Mouse (Mus musculus): Measurements from ENCODE around the gene Rps11. TPM values are rescaled to one million over a fixed set of nuclear protein-coding genes. Genes with fewer than 3 reads are reported as not detected.
A peak's percentile ranks its signal among the peaks of the same experiment; 100 is the strongest.
"Not testable (repeated sequence)": the region's sequence is repeated elsewhere in the genome, so short reads cannot be mapped to it uniquely, and the experiment has no call there.

Gene Rps11
- total RNA-seq, 2 experiments from 2014 or later: 413 to 448 TPM

GRCm38 (mm10) chr7:45133446-45134159, 9.4 kb upstream of the Rps11 start:
- DNase-seq: no peak

- no peak for DNase-seq
Measured at GRCm38 (mm10) chr7:45131850-45132249, 7.6 kb upstream of the Rps11 start.

GRCm38 (mm10) chr7:45129776-45130512, 5.7 kb upstream of the Rps11 start:
- no peak for DNase-seq

GRCm38 (mm10) chr7:45129318-45129717, 5.1 kb upstream of the Rps11 start:
- peak; percentile 51 for DNase-seq

GRCm38 (mm10) chr7:45128624-45129246, 4.5 kb upstream of the Rps11 start, which contains the start of gene Rpl13a:
Gene Rpl13a, minus strand, starts transcription at chr7:45128761.
- DNase-seq: peak; percentile 99

- DNase-seq: no peak
Measured at GRCm38 (mm10) chr7:45127700-45128224, 3.5 kb upstream of the Rps11 start.

- no peak for DNase-seq
Measured at GRCm38 (mm10) chr7:45126844-45127699, 2.8 kb upstream of the Rps11 start.

- DNase-seq: no peak
Measured at GRCm38 (mm10) chr7:45126147-45126843, 2.1 kb upstream of the Rps11 start.

GRCm38 (mm10) chr7:45125649-45126048, 1.4 kb upstream of the Rps11 start:
- not testable (repeated sequence) for DNase-seq

- no peak for DNase-seq
Measured at GRCm38 (mm10) chr7:45125144-45125600, 933 bp upstream of the Rps11 start.

- no peak for DNase-seq
Measured at GRCm38 (mm10) chr7:45123186-45123570, 1.1 kb downstream of the Rps11 start.

- DNase-seq: no peak
Measured at GRCm38 (mm10) chr7:45122561-45123185, 1.6 kb downstream of the Rps11 start.

- DNase-seq: no peak
Measured at GRCm38 (mm10) chr7:45121966-45122365, 2.3 kb downstream of the Rps11 start.

- peak; percentile 79 for DNase-seq
Measured at GRCm38 (mm10) chr7:45121404-45121803, 2.8 kb downstream of the Rps11 start.

- no peak for DNase-seq
Measured at GRCm38 (mm10) chr7:45119780-45120709, 4.2 kb downstream of the Rps11 start.

GRCm38 (mm10) chr7:45118336-45118735, 5.9 kb downstream of the Rps11 start:
- DNase-seq: no peak

GRCm38 (mm10) chr7:45117566-45117965, 6.7 kb downstream of the Rps11 start:
- DNase-seq: no peak

- no peak for DNase-seq
Measured at GRCm38 (mm10) chr7:45113476-45113875, 10.8 kb downstream of the Rps11 start.

GRCm38 (mm10) chr7:45112529-45112928, 11.7 kb downstream of the Rps11 start:
- no peak for DNase-seq
